Mouse (Mus musculus) left cerebral cortex, postnatal 4 days (tissue): ENCODE measurements at regions not wholly inside any gene's neighbourhood (a gene's known extent, or its start where the extent isn't known, plus 50 kb on each side); places are given as distances from the start of the nearest gene placed in this dataset.
A peak's percentile ranks its signal among the peaks of the same experiment; 100 is the strongest.

Experiments
- DNase-seq: peaks from one replicate; pipeline ENCODE4 v3.0.0-alpha.2; 2022
- intact Hi-C: fragments of 180-260 bp; cut with DNase I; formaldehyde crosslinking; loops from one replicate; pipeline ENCODE4 v1.15.1; 2025

- no peak for DNase-seq
- intact Hi-C loops = no loop called here
Observed at GRCm38 (mm10) chr13:97847561-97847960, 87.1 kb upstream of the Gm10260 start.

- DNase-seq = no peak
- intact Hi-C loops = no loop called here
Observed at GRCm38 (mm10) chr13:97845148-97845547, 84.7 kb upstream of the Gm10260 start.

GRCm38 (mm10) chr13:97842801-97843200, 82.4 kb upstream of the Gm10260 start:
- no peak for DNase-seq
- intact Hi-C loops = no loop called here

- DNase-seq = no peak
- intact Hi-C loops = no loop called here
Observed at GRCm38 (mm10) chr13:97841503-97841902, 81.1 kb upstream of the Gm10260 start.

- DNase-seq = no peak
- intact Hi-C loops = no loop called here
Observed at GRCm38 (mm10) chr13:97839617-97840308, 79.3 kb upstream of the Gm10260 start.

- peak; percentile 24 for DNase-seq
- intact Hi-C loops = no loop called here
Observed at GRCm38 (mm10) chr13:97837443-97838000, 77.1 kb upstream of the Gm10260 start.

- DNase-seq = no peak
- intact Hi-C loops = no loop called here
Observed at GRCm38 (mm10) chr13:97832448-97832847, 72.0 kb upstream of the Gm10260 start.

- intact Hi-C loops = no loop called here
- DNase-seq = no peak
Observed at GRCm38 (mm10) chr13:97831839-97832238, 71.4 kb upstream of the Gm10260 start.

- no peak for DNase-seq
- intact Hi-C loops = no loop called here
Observed at GRCm38 (mm10) chr13:97829558-97829957, 69.1 kb upstream of the Gm10260 start.

- no peak for DNase-seq
- intact Hi-C loops = no loop called here
Observed at GRCm38 (mm10) chr13:97825801-97826576, 65.6 kb upstream of the Gm10260 start.

- no peak for DNase-seq
- intact Hi-C loops = no loop called here
Observed at GRCm38 (mm10) chr13:97825361-97825760, 64.9 kb upstream of the Gm10260 start.

- intact Hi-C loops = no loop called here
- DNase-seq = peak; percentile 85
Observed at GRCm38 (mm10) chr13:97824071-97824716, 63.8 kb upstream of the Gm10260 start.

- intact Hi-C loops = no loop called here
- DNase-seq = no peak
Observed at GRCm38 (mm10) chr13:97821630-97822029, 61.2 kb upstream of the Gm10260 start.

GRCm38 (mm10) chr13:97821011-97821410, 60.6 kb upstream of the Gm10260 start:
- intact Hi-C loops = no loop called here
- DNase-seq = no peak

GRCm38 (mm10) chr13:97820401-97820800, 60.0 kb upstream of the Gm10260 start:
- no peak for DNase-seq
- intact Hi-C loops = no loop called here

- no peak for DNase-seq
- intact Hi-C loops = no loop called here
Observed at GRCm38 (mm10) chr13:97819036-97819435, 58.6 kb upstream of the Gm10260 start.

GRCm38 (mm10) chr13:97816923-97817322, 56.5 kb upstream of the Gm10260 start:
- intact Hi-C loops = no loop called here
- DNase-seq = no peak
